Mouse (Mus musculus): ENCODE results near the gene Os9. TPM values are rescaled to one million over a fixed set of nuclear protein-coding genes. Genes with fewer than 3 reads are reported as not detected.
"Not testable (repeated sequence)": the region's sequence is repeated elsewhere in the genome, so short reads cannot be mapped to it uniquely, and the experiment has no call there.

Os9 gene
- polyA plus RNA-seq, 1 experiment from 2014 or later = 51.2 TPM

GRCm38 (mm10) chr10:127153323-127153722 lies 32.4 kb upstream of the Os9 start:
- no peak overlapping the region for H3K4me2 ChIP-seq
- 87% methylated on average over 7 of the region's 7 CpGs for WGBS

GRCm38 (mm10) chr10:127152556-127152955 lies 31.6 kb upstream of the Os9 start:
- not testable (repeated sequence) for H3K27me3 ChIP-seq (replicated peaks; ENCODE audit: control insufficient read depth, insufficient read depth, low read length); H3K36me3 ChIP-seq (ENCODE audit: control insufficient read depth, insufficient read depth, low read length); H3K9me3 ChIP-seq (ENCODE audit: control insufficient read depth, low read length); H3K27ac ChIP-seq (ENCODE audit: low read depth, low read length); H3K4me3 ChIP-seq (ENCODE audit: low read depth, low read length); H3K9ac ChIP-seq (ENCODE audit: low read depth, low read length); H3K4me2 ChIP-seq; H3K4me1 ChIP-seq (replicated peaks; ENCODE audit: control insufficient read depth, insufficient read depth, low read length); ATAC-seq (replicated peaks; ENCODE audit: low FRiP score); DNase-seq (ENCODE audit: low spot score)
- WGBS = 84% methylated on average over 10 of the region's 10 CpGs

More at GRCm38 (mm10) chr10:127153323-127153722, 32.4 kb upstream of the Os9 start:
- no peak for ATAC-seq (replicated peaks; ENCODE audit: low FRiP score)
- Histone ChIP-seq H3K9me3 (ENCODE audit: control insufficient read depth, low read length) (no peaks in the 10 kb centered on the region), H3K4me1 (replicated peaks; ENCODE audit: control insufficient read depth, insufficient read depth, low read length) (no peaks in the 10 kb centered on the region), H3K36me3 (ENCODE audit: control insufficient read depth, insufficient read depth, low read length) (no peaks in the 10 kb centered on the region), H3K9ac (ENCODE audit: low read depth, low read length) (no peak overlapping the region), H3K27me3 (replicated peaks; ENCODE audit: control insufficient read depth, insufficient read depth, low read length) (no peaks in the 10 kb centered on the region), H3K27ac (ENCODE audit: low read depth, low read length) (no peak overlapping the region), H3K4me3 (ENCODE audit: low read depth, low read length) (no peak overlapping the region)
- no peak for DNase-seq (ENCODE audit: low spot score)

DNA sequence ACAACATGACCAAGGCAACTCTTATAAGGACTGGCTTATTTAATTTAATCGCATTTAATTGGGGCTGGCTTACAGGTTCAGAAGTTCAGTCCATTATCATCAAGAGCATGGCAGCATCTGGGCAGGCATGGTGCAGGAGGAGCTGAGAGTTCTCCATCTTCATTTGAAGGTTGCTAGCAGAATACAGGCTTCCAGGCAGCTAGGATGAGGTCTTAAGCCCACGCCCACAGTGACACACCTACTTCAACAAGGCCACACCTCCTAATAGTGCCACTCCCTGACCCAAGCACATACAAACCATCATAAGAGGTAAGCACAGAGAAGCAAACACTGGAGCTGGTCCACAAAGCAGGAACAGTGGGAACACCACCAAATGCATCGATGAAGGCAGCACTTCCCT lies 30.3 kb upstream of the Os9 start:
- 79% methylated on average over 3 of the region's 3 CpGs for WGBS
- H3K4me1 ChIP-seq (replicated peaks; ENCODE audit: control insufficient read depth, insufficient read depth, low read length); ATAC-seq (replicated peaks; ENCODE audit: low FRiP score); H3K27me3 ChIP-seq (replicated peaks; ENCODE audit: control insufficient read depth, insufficient read depth, low read length); H3K4me3 ChIP-seq (ENCODE audit: low read depth, low read length); H3K4me2 ChIP-seq; DNase-seq (ENCODE audit: low spot score); H3K9ac ChIP-seq (ENCODE audit: low read depth, low read length); H3K36me3 ChIP-seq (ENCODE audit: control insufficient read depth, insufficient read depth, low read length); H3K9me3 ChIP-seq (ENCODE audit: control insufficient read depth, low read length); H3K27ac ChIP-seq (ENCODE audit: low read depth, low read length): not testable (repeated sequence)

GRCm38 (mm10) chr10:127150471-127150872 lies 29.5 kb upstream of the Os9 start:
- no peaks in the 10 kb centered on the region for H3K9me3 ChIP-seq (ENCODE audit: control insufficient read depth, low read length)
- no peak overlapping the region for H3K9ac ChIP-seq (ENCODE audit: low read depth, low read length)
- H3K27me3 ChIP-seq (replicated peaks; ENCODE audit: control insufficient read depth, insufficient read depth, low read length) = no peaks in the 10 kb centered on the region
- H3K27ac ChIP-seq (ENCODE audit: low read depth, low read length) = no peak overlapping the region
- H3K36me3 ChIP-seq (ENCODE audit: control insufficient read depth, insufficient read depth, low read length) = no peaks in the 10 kb centered on the region
- no peak overlapping the region for H3K4me2 ChIP-seq
- no peak for ATAC-seq (replicated peaks; ENCODE audit: low FRiP score)
- H3K4me3 ChIP-seq (ENCODE audit: low read depth, low read length) = no peak overlapping the region
- H3K4me1 ChIP-seq (replicated peaks; ENCODE audit: control insufficient read depth, insufficient read depth, low read length) = no peaks in the 10 kb centered on the region
- WGBS = 66% methylated on average over 4 of the region's 4 CpGs
- no peak for DNase-seq (ENCODE audit: low spot score)

GRCm38 (mm10) chr10:127147135-127147534 lies 26.2 kb upstream of the Os9 start:
- Histone ChIP-seq H3K9ac (ENCODE audit: low read depth, low read length) (no peak overlapping the region), H3K4me1 (replicated peaks; ENCODE audit: control insufficient read depth, insufficient read depth, low read length) (no peaks in the 10 kb centered on the region), H3K9me3 (ENCODE audit: control insufficient read depth, low read length) (no peaks in the 10 kb centered on the region), H3K4me3 (ENCODE audit: low read depth, low read length) (no peak overlapping the region), H3K36me3 (ENCODE audit: control insufficient read depth, insufficient read depth, low read length) (no peaks in the 10 kb centered on the region), H3K4me2 (no peak overlapping the region), H3K27me3 (replicated peaks; ENCODE audit: control insufficient read depth, insufficient read depth, low read length) (no peaks in the 10 kb centered on the region), H3K27ac (ENCODE audit: low read depth, low read length) (no peak overlapping the region)
- DNase-seq (ENCODE audit: low spot score) (no peak), ATAC-seq (replicated peaks; ENCODE audit: low FRiP score) (no peak)
- 78% methylated on average over 6 of the region's 6 CpGs for WGBS

DNA sequence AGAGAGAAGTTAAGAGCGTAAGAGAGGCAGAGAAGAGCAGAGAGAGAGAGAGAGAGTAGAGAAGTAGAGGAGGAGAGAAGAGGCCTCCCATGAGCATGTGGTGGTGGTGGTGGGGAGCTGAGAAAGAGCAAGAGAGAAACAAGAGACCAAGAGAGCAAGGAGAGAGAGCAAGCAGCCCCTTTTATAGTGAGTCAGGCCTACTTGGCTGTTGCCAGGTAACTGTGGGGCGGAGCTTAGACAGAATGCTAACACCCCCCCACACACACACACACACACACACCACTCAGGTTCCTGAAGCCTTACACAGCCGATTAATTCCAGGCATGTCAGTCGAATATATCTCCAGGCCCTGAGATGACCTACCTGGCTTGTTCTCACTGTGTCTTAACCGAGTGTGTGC lies 24.4 kb upstream of the Os9 start:
- no peak for ATAC-seq (replicated peaks; ENCODE audit: low FRiP score)
- Histone ChIP-seq H3K4me2 (no peak overlapping the region), H3K4me1 (replicated peaks; ENCODE audit: control insufficient read depth, insufficient read depth, low read length) (no peaks in the 10 kb centered on the region), H3K27ac (ENCODE audit: low read depth, low read length) (no peak overlapping the region), H3K9ac (ENCODE audit: low read depth, low read length) (no peak overlapping the region), H3K27me3 (replicated peaks; ENCODE audit: control insufficient read depth, insufficient read depth, low read length) (no peaks in the 10 kb centered on the region), H3K9me3 (ENCODE audit: control insufficient read depth, low read length) (no peaks in the 10 kb centered on the region), H3K4me3 (ENCODE audit: low read depth, low read length) (no peak overlapping the region), H3K36me3 (ENCODE audit: control insufficient read depth, insufficient read depth, low read length) (no peaks in the 10 kb centered on the region)
- no peak for DNase-seq (ENCODE audit: low spot score)
- WGBS = 76% methylated on average over 5 of the region's 5 CpGs

GRCm38 (mm10) chr10:127144536-127144935 lies 23.6 kb upstream of the Os9 start:
- ATAC-seq (replicated peaks; ENCODE audit: low FRiP score) = no peak
- no peak overlapping the region for H3K4me2 ChIP-seq
- no peaks in the 10 kb centered on the region for H3K36me3 ChIP-seq (ENCODE audit: control insufficient read depth, insufficient read depth, low read length)
- no peaks in the 10 kb centered on the region for H3K9me3 ChIP-seq (ENCODE audit: control insufficient read depth, low read length)
- H3K27ac ChIP-seq (ENCODE audit: low read depth, low read length) = no peak overlapping the region
- no peak for DNase-seq (ENCODE audit: low spot score)
- 81% methylated on average over 7 of the region's 7 CpGs for WGBS
- no peaks in the 10 kb centered on the region for H3K4me1 ChIP-seq (replicated peaks; ENCODE audit: control insufficient read depth, insufficient read depth, low read length)
- no peaks in the 10 kb centered on the region for H3K27me3 ChIP-seq (replicated peaks; ENCODE audit: control insufficient read depth, insufficient read depth, low read length)
- no peak overlapping the region for H3K4me3 ChIP-seq (ENCODE audit: low read depth, low read length)
- H3K9ac ChIP-seq (ENCODE audit: low read depth, low read length) = no peak overlapping the region

GRCm38 (mm10) chr10:127143228-127143627 lies 22.3 kb upstream of the Os9 start:
- Histone ChIP-seq H3K4me3 (ENCODE audit: low read depth, low read length) (no peak overlapping the region), H3K27me3 (replicated peaks; ENCODE audit: control insufficient read depth, insufficient read depth, low read length) (no peaks in the 10 kb centered on the region), H3K4me1 (replicated peaks; ENCODE audit: control insufficient read depth, insufficient read depth, low read length) (peaks cover 8% of the 10 kb centered on the region), H3K9ac (ENCODE audit: low read depth, low read length) (no peak overlapping the region), H3K27ac (ENCODE audit: low read depth, low read length) (no peak overlapping the region), H3K36me3 (ENCODE audit: control insufficient read depth, insufficient read depth, low read length) (no peaks in the 10 kb centered on the region), H3K4me2 (no peak overlapping the region), H3K9me3 (ENCODE audit: control insufficient read depth, low read length) (no peaks in the 10 kb centered on the region)
- DNase-seq (ENCODE audit: low spot score) (no peak), ATAC-seq (replicated peaks; ENCODE audit: low FRiP score) (no peak)
- 83% methylated on average over 8 of the region's 8 CpGs for WGBS

DNA sequence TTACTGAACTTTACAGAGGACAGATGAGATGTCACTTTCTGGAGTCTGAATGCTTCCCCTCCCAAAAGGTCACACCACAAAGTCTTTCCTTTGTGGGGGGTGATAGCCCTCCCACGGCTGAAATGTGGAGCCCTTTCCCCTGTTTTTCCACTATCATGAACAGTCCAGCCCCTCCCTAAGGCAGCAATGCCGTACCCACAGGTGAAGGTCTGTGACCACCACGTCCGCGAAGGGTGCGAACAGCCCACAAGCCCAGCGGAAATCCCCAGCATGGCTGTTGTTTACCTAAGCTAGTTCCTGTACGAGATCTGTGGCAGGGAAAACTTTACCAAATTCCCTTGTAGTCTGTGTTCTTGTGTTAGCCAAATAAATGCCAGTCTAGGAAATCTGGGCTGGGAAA lies 20.6 kb upstream of the Os9 start:
- no peak overlapping the region for H3K4me2 ChIP-seq
- no peaks in the 10 kb centered on the region for H3K9me3 ChIP-seq (ENCODE audit: control insufficient read depth, low read length)
- no peak overlapping the region for H3K27ac ChIP-seq (ENCODE audit: low read depth, low read length)
- no peak for ATAC-seq (replicated peaks; ENCODE audit: low FRiP score)
- H3K4me1 ChIP-seq (replicated peaks; ENCODE audit: control insufficient read depth, insufficient read depth, low read length) = peaks cover 13% of the 10 kb centered on the region
- H3K27me3 ChIP-seq (replicated peaks; ENCODE audit: control insufficient read depth, insufficient read depth, low read length) = no peaks in the 10 kb centered on the region
- DNase-seq (ENCODE audit: low spot score) = no peak
- 63% methylated on average over 8 of the region's 8 CpGs for WGBS
- H3K36me3 ChIP-seq (ENCODE audit: control insufficient read depth, insufficient read depth, low read length) = no peaks in the 10 kb centered on the region
- no peak overlapping the region for H3K9ac ChIP-seq (ENCODE audit: low read depth, low read length)
- H3K4me3 ChIP-seq (ENCODE audit: low read depth, low read length) = no peak overlapping the region
